Mouse (Mus musculus) heart, embryonic 11.5 days (tissue): ENCODE results near the gene Rgl1. TPM values are rescaled to one million over a fixed set of nuclear protein-coding genes. Genes with fewer than 3 reads are reported as not detected.

ENCODE experiments used
- ATAC-seq: fragments of 200-750 bp; cut with Nextera tagmentation; replicated peaks from 2 replicates; pipeline ENCODE4 v1.8.0; 2017; ENCODE audit warnings: moderate library complexity; ENCODE audit not compliant: insufficient number of reproducible peaks, low FRiP score, low TSS enrichment
- H3K27ac ChIP-seq: fragments of 300-500 bp; sonication (generic); 2 replicates; pipeline ENCODE4 v1.5.1; 2014; ENCODE audit warnings: mild to moderate bottlenecking, low read depth, low read length
- H3K27me3 ChIP-seq: fragments of 300-500 bp; sonication (generic); 2 replicates; pipeline ENCODE4 v1.6.1; 2014; ENCODE audit warnings: mild to moderate bottlenecking, low read length, mixed read lengths; ENCODE audit not compliant: control insufficient read depth, insufficient read depth
- H3K36me3 ChIP-seq: fragments of 300-500 bp; sonication (generic); 2 replicates; pipeline ENCODE4 v1.6.1; 2014; ENCODE audit warnings: mild to moderate bottlenecking, low read length, moderate library complexity, mixed read lengths; ENCODE audit not compliant: control insufficient read depth, insufficient read depth
- H3K4me1 ChIP-seq: fragments of 300-500 bp; sonication (generic); 2 replicates; pipeline ENCODE4 v1.6.1; 2014; ENCODE audit warnings: low read length; ENCODE audit not compliant: control insufficient read depth, insufficient read depth
- H3K4me2 ChIP-seq: fragments of 300-500 bp; sonication (generic); 2 replicates; pipeline ENCODE4 v1.6.1; 2014; ENCODE audit warnings: mild to moderate bottlenecking, moderate library complexity
- H3K4me3 ChIP-seq: fragments of 300-500 bp; sonication (generic); 2 replicates; pipeline ENCODE4 v1.5.1; 2014; ENCODE audit warnings: low read depth, low read length
- H3K9ac ChIP-seq: fragments of 300-500 bp; sonication (generic); 2 replicates; pipeline ENCODE4 v1.6.1; 2014; ENCODE audit warnings: mild to moderate bottlenecking, low read depth, low read length, moderate library complexity
- H3K9me3 ChIP-seq: fragments of 300-500 bp; sonication (generic); replicated peaks from 2 replicates; pipeline ENCODE4 v1.6.1; 2016; ENCODE audit warnings: low read length; ENCODE audit not compliant: control insufficient read depth
- WGBS: fragments of 180-500 bp; shearing (Covaris S2); extraction: QIAGEN DNeasy Blood & Tissue Kit; methylation state at CpG from one replicate; pipeline ENCODE4 v1.1.7; 2014; ENCODE audit not compliant: insufficient replicate concordance; 5-methylcytosine and 5-hydroxymethylcytosine counted together
- polyA plus RNA-seq: library from polyadenylated mRNA; unstranded; fragments of >200 nt; fragmentation: Nextera tagmentation; extraction: Ambion mirVana; gene quantifications from 2 replicates; pipeline ENCODE4 v1.2.1, GENCODE M21; 2014

Rgl1 gene
- polyA plus RNA-seq, 1 experiment from 2014 or later = 61.0 TPM

DNA sequence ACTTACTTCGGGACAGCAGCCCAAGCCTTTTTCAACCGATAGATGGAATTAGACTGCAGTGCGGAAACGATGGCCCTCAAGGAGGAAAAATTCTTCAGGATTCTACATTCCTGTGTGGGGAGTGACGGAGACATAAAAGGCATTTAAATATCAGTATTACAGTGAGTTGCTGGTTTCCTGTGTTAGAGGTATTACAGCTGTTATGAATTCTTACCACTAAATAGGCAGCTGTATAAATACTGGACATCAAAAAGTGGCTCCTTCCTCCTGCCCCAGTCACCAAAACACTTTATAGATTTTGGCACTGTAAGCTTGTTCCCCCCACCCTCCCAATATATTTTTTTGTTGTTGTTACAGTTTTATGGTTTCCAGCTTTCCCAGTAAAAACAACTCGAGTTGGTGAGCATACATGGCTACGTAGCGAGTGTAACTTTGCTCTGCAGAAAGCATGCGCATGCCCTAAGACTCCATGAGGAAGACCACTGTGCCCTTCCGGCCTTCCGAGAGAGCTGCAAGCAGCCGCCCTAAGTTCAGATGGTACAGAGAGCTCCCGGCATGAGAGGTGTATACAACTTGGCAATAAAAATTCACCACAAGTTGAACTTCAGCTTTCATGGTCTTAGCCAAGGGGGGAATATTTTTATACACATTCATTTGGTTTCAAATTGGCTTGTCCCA is 217.0 kb downstream of the Rgl1 start:
- Histone ChIP-seq H3K9me3 (no peaks in the 10 kb centered on the region), H3K4me2 (no peak overlapping the region), H3K9ac (no peak overlapping the region), H3K4me3 (no peak overlapping the region), H3K36me3 (peaks cover 42% of the 10 kb centered on the region), H3K4me1 (0 out of 2 replicates have a peak, but pooled peaks cover 4% of the 10 kb centered on the region), H3K27ac (peak overlapping the region; percentile 23; the same call in 1 of the 2 replicates), H3K27me3 (no peaks in the 10 kb centered on the region)
- no peak for ATAC-seq
- WGBS = 79% methylated on average over 13 of the region's 13 CpGs

DNA sequence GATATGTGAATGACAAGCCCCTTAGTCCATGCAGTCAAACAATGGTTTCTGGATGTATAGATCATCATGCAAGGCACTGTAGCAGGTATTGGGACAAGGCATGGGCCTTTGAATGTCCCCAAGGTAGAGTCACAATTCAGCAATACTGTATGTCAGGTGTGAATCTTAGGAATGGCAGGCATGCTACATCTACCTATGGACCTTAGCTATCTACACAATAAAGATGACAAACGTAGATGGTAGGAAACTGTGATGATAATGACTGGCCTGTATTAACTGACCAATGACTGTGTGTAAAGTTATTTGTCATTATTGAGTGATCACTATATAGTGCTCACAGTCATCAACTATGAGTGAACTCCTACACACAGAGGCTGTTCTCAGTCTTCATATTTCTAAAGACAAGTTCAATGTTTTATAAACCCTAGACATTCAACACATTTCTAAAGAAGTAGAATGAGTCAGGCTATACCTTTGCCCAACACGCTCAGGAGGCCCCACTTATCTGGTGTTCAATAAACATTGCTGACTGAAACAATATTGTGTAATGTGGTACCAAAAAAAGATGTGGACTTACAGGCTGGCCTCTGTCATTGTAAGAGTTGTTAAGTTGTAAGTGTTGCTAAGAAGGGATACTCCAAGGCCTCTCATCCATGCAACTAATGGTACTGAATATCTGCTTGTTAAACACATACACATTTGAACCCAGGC is 222.5 kb downstream of the Rgl1 start:
- ATAC-seq = no peak
- Histone ChIP-seq H3K36me3 (peaks cover 27% of the 10 kb centered on the region), H3K4me1 (peaks cover 4% of the 10 kb centered on the region; the same call in 1 of the 2 replicates), H3K27me3 (no peaks in the 10 kb centered on the region), H3K9ac (no peak overlapping the region), H3K4me2 (no peak overlapping the region), H3K27ac (no peak overlapping the region), H3K9me3 (no peaks in the 10 kb centered on the region), H3K4me3 (no peak overlapping the region)
- 72% methylated on average over 2 of the region's 2 CpGs for WGBS

DNA sequence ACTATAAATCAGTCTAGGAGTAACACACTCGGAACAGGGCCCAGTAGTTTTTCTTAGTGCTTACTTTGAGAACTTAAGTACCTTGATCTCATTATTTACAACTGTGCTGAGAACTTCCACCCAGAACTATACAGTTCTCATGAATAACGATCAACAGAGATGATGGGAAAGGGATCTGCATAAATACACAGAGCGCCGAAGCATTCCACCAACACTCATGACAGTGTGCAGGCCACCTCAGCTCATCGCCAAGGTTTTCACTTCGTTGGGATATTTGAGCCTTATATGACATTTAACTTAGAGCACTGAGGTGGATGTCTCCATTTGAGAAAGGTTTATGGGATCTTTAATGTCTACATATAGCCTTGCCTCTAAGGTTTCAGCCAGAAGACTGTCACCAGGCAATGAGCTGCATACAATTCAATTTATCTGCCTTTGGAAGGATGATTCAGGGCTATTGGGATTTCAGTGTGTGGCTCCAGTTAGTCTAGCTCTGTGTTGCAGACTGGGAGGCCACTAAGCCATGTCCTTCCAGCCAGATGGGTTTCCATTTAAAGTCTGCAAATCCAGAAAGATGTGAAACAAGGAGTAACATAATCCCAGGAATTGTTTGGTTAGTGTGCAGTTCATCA is 223.3 kb downstream of the Rgl1 start:
- Histone ChIP-seq H3K4me1 (peaks cover 4% of the 10 kb centered on the region; the same call in 1 of the 2 replicates), H3K27me3 (no peaks in the 10 kb centered on the region), H3K4me2 (no peak overlapping the region), H3K9ac (no peak overlapping the region), H3K4me3 (no peak overlapping the region), H3K36me3 (peaks cover 27% of the 10 kb centered on the region), H3K9me3 (no peaks in the 10 kb centered on the region), H3K27ac (no peak overlapping the region)
- 82% methylated on average over 6 of the region's 6 CpGs for WGBS
- no peak for ATAC-seq

DNA sequence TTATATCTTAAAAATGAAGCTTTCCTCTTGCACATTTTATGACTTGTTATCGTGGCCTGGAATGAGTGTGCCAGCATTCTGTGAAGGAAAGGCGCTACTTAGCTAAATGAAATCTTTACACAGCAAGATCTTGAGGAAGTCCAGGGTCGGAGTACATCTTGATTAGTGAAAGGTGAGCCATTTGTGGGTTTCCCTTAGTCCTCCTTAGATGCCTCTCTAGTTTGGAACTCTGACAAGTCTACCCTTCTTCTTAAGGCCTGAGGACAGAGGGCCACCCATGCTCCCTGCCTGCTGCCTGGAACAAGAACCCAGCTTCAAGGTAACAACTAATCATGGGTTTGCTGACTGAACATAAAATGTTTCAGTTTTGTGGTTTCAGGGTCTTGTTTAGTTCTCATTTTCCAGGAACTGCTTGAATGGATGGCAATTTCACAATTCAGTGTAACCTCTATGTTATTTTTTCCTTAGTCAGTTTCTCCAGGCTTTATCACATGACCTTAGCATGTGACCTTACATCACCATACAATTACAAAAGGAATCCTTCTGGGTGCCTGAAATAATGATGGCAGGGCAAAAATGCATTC is 225.8 kb downstream of the Rgl1 start:
- Histone ChIP-seq H3K4me1 (peaks cover 4% of the 10 kb centered on the region; the same call in 1 of the 2 replicates), H3K27me3 (no peaks in the 10 kb centered on the region), H3K9me3 (no peaks in the 10 kb centered on the region), H3K4me2 (no peak overlapping the region), H3K27ac (no peak overlapping the region), H3K36me3 (peaks cover 29% of the 10 kb centered on the region), H3K9ac (no peak overlapping the region), H3K4me3 (no peak overlapping the region)
- no peak for ATAC-seq
- WGBS = 84% methylated on average over 3 of the region's 3 CpGs

DNA sequence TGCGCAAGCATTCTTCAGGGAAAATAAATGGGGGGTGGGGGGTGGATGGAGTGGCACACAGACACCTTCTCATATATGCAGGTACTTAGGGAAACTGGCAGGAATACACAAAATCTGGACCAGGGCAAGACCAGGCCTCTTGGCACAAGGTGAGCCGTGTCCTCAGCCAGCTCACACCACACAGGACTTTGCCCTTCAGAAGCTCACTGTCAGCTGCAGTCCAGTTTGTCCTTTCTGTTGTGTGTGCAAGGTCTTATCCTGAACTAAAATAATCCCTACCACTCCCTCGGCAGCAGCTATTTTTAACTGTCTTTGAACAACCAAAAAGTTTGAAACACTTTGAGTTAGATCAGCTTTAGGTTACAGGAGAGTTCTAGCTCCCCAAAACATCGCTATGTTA is 227.3 kb downstream of the Rgl1 start:
- H3K9ac ChIP-seq = no peak overlapping the region
- 59% methylated on average over 4 of the region's 4 CpGs for WGBS

DNA sequence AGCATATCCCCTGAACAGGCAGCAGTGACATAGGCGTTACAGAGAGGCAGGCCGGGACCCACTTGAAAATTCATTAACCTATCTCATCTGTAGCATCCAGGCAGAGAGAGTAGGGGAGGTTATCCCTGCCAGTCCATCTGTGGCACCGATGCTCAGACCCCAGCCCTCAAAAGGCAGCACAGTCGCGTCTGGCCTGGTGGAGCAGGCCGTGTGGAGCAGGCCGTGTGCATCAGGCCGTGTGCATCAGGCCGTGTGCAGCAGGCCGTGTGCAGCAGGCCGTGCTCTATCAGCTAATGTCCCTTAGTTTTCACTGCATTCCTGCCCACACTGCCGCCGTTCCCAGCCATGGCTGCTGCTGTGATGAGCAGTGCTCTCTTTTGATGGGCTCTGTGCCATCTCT is 229.0 kb downstream of the Rgl1 start:
- no peak overlapping the region for H3K27ac ChIP-seq
- peaks cover 21% of the 10 kb centered on the region for H3K36me3 ChIP-seq
- H3K27me3 ChIP-seq = no peaks in the 10 kb centered on the region
- 78% methylated on average over 13 of the region's 13 CpGs for WGBS
- no peak for ATAC-seq
- no peak overlapping the region for H3K4me2 ChIP-seq
- H3K9me3 ChIP-seq = no peaks in the 10 kb centered on the region
- H3K4me3 ChIP-seq = no peak overlapping the region
- H3K4me1 ChIP-seq = peaks cover 21% of the 10 kb centered on the region
- 0 out of 2 replicates have a peak overlapping the region, but pooled peaks have one; percentile 34 for H3K9ac ChIP-seq

More for the DNA sequence above, 227.3 kb downstream of the Rgl1 start:
- Histone ChIP-seq H3K4me1 (peaks cover 8% of the 10 kb centered on the region; the same call in 1 of the 2 replicates), H3K36me3 (peaks cover 30% of the 10 kb centered on the region), H3K4me2 (no peak overlapping the region; the same call in 1 of the 2 replicates), H3K27ac (peak overlapping the region; percentile 73), H3K27me3 (no peaks in the 10 kb centered on the region), H3K9me3 (no peaks in the 10 kb centered on the region), H3K4me3 (no peak overlapping the region)
- ATAC-seq = no peak

DNA sequence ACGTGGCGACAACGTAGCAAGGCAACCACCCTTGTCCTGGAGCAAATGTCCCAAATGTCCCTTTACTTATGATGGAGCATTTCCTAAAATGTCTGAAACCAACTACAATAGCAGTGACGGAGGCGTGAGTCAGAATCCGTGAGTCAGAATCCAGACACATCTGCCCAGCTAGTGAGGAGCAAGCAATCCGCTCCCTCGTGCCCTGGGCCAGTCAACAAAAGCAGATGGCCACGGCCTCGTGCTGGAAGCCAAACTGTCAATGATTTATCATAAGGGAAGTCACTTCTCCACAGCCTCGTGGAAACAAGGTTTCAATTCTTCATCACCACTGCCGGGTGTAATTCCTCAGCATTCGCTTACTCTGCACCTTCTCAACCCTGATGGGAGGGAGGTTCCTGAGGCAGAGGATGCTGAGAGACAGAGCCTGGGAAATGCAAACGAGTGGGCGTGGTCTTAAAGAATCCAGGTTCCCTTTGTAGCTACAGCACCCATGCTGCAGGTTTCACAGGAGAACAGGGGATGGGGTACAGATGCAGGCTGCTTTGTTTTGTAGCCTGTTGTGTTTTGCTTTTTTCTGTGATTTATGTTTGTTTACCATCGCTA is 229.6 kb downstream of the Rgl1 start:
- Histone ChIP-seq H3K4me3 (no peak overlapping the region), H3K4me2 (no peak overlapping the region), H3K9ac (no peak overlapping the region), H3K9me3 (no peaks in the 10 kb centered on the region), H3K36me3 (peaks cover 21% of the 10 kb centered on the region), H3K27ac (no peak overlapping the region), H3K4me1 (peaks cover 26% of the 10 kb centered on the region), H3K27me3 (no peaks in the 10 kb centered on the region)
- ATAC-seq = no peak
- WGBS = 61% methylated on average over 16 of the region's 16 CpGs

DNA sequence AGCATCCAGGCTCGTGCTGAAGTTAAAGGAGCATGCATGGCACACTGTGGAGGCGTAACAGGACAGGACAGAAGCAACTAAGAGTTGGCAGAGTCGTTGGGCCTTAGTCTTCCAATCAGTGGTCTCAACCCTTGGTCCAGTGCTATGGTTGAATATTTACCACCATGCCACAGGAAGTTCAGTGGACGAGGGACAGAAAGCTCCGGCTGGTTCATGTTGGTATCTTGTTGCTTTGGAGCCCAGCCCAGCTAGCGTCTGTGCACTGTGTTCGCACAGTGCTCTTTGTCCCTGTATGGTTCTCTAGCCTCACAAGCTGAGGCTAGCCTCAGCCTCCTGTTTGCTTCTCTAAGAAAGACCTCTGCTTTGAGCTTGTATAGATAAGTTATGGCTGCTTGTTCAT is 231.6 kb downstream of the Rgl1 start:
- peaks cover 24% of the 10 kb centered on the region for H3K36me3 ChIP-seq
- no peak for ATAC-seq
- no peak overlapping the region for H3K4me3 ChIP-seq
- no peaks in the 10 kb centered on the region for H3K9me3 ChIP-seq
- H3K9ac ChIP-seq = no peak overlapping the region
- H3K4me1 ChIP-seq = peaks cover 35% of the 10 kb centered on the region
- H3K27ac ChIP-seq = no peak overlapping the region
- no peak overlapping the region for H3K4me2 ChIP-seq
- H3K27me3 ChIP-seq = no peaks in the 10 kb centered on the region
- whole genome bisulfite sequencing = 84% methylated on average over 7 of the region's 7 CpGs
